Mouse (Mus musculus) forebrain, embryonic 15.5 days (tissue): ENCODE measurements around the gene Gm20662. TPM values are rescaled to one million over a fixed set of nuclear protein-coding genes. Genes with fewer than 3 reads are reported as not detected.
A peak's percentile ranks its signal among the peaks of the same experiment; 100 is the strongest.

Experiments
- ATAC-seq: fragments of 200-750 bp; cut with Nextera tagmentation; replicated peaks from 2 replicates; pipeline ENCODE4 v1.8.0; 2017; ENCODE audit warnings: mild to moderate bottlenecking, moderate TSS enrichment, moderate library complexity
- H3K27ac ChIP-seq: fragments of 300-500 bp; sonication (generic); replicated peaks from 2 replicates; pipeline ENCODE4 v1.5.1; 2015; ENCODE audit warnings: mild to moderate bottlenecking, inconsistent platforms
- H3K27me3 ChIP-seq: fragments of 300-500 bp; sonication (generic); 2 replicates; pipeline ENCODE4 v1.6.1; 2015; ENCODE audit warnings: inconsistent platforms
- H3K36me3 ChIP-seq: fragments of 300-500 bp; sonication (generic); 2 replicates; pipeline ENCODE4 v1.6.1; 2015; ENCODE audit warnings: mild to moderate bottlenecking, inconsistent platforms
- H3K4me1 ChIP-seq: fragments of 300-500 bp; sonication (generic); 2 replicates; pipeline ENCODE4 v1.6.1; 2015; ENCODE audit warnings: inconsistent platforms
- H3K4me2 ChIP-seq: fragments of 300-500 bp; sonication (generic); replicated peaks from 2 replicates; pipeline ENCODE4 v1.6.1; 2015; ENCODE audit warnings: mild to moderate bottlenecking, inconsistent platforms
- H3K4me3 ChIP-seq: fragments of 300-500 bp; sonication (generic); 2 replicates; pipeline ENCODE4 v1.5.1; 2015; ENCODE audit warnings: mild to moderate bottlenecking, inconsistent platforms
- H3K9ac ChIP-seq: fragments of 300-500 bp; sonication (generic); replicated peaks from 2 replicates; pipeline ENCODE4 v1.6.1; 2015; ENCODE audit warnings: mild to moderate bottlenecking, inconsistent platforms
- H3K9me3 ChIP-seq: fragments of 300-500 bp; sonication (generic); 2 replicates; pipeline ENCODE4 v1.6.1; 2016; ENCODE audit warnings: inconsistent platforms
- WGBS: fragments of 180-500 bp; shearing (Covaris S2); methylation state at CpG from one replicate; pipeline ENCODE4 v1.1.7; 2015; ENCODE audit warnings: mixed read lengths; 5-methylcytosine and 5-hydroxymethylcytosine counted together
- microRNA-seq: library from miRNA; unstranded; fragments of <30 nt; microRNA quantifications from one replicate; pipeline ENCODE4, GENCODE M21; 2016
- polyA plus RNA-seq: library from polyadenylated mRNA; unstranded; fragments of >200 nt; fragmentation: Nextera tagmentation; extraction: Ambion mirVana; gene quantifications from 2 replicates; pipeline ENCODE4 v1.2.1, GENCODE M21; 2015

Gm20662 gene
- polyA plus RNA-seq, 1 experiment from 2014 or later, result not detected

- ATAC-seq, result no peak
Measured at GRCm38 (mm10) chr9:108083561-108083960, 87.4 kb downstream of the Gm20662 start.

GRCm38 (mm10) chr9:108085261-108085660 lies 89.1 kb downstream of the Gm20662 start:
- Histone ChIP-seq H3K4me2 (no peak overlapping the region), H3K4me1 (0 out of 2 replicates have a peak, but pooled peaks cover 3% of the 10 kb centered on the region), H3K9ac (no peak overlapping the region), H3K9me3 (no peaks in the 10 kb centered on the region), H3K27ac (no peak overlapping the region), H3K27me3 (peaks cover 34% of the 10 kb centered on the region), H3K36me3 (peaks cover 48% of the 10 kb centered on the region), H3K4me3 (no peak overlapping the region)
- 95% methylated on average over 4 of the region's 4 CpGs for WGBS
- no peak for ATAC-seq

More at GRCm38 (mm10) chr9:108083561-108083960, 87.4 kb downstream of the Gm20662 start:
- peaks cover 32% of the 10 kb centered on the region for H3K36me3 ChIP-seq
- peaks cover 10% of the 10 kb centered on the region for H3K4me1 ChIP-seq
- no peak overlapping the region for H3K27ac ChIP-seq
- 86% methylated on average over 6 of the region's 6 CpGs for WGBS
- H3K4me3 ChIP-seq, result no peak overlapping the region
- no peak overlapping the region for H3K9ac ChIP-seq
- H3K27me3 ChIP-seq, result peaks cover 34% of the 10 kb centered on the region
- no peaks in the 10 kb centered on the region for H3K9me3 ChIP-seq
- no peak overlapping the region for H3K4me2 ChIP-seq

GRCm38 (mm10) chr9:108090611-108091120 lies 94.5 kb downstream of the Gm20662 start:
- no peak overlapping the region for H3K9ac ChIP-seq
- H3K4me2 ChIP-seq, result no peak overlapping the region
- H3K4me3 ChIP-seq, result no peak overlapping the region
- ATAC-seq, result no peak
- H3K36me3 ChIP-seq, result peaks cover 50% of the 10 kb centered on the region
- 97% methylated on average over 7 of the region's 7 CpGs for WGBS
- H3K4me1 ChIP-seq, result peaks cover 17% of the 10 kb centered on the region
- no peak overlapping the region for H3K27ac ChIP-seq
- H3K9me3 ChIP-seq, result no peaks in the 10 kb centered on the region
- H3K27me3 ChIP-seq, result no peaks in the 10 kb centered on the region

GRCm38 (mm10) chr9:108093586-108093985 lies 97.4 kb downstream of the Gm20662 start:
- Histone ChIP-seq H3K36me3 (peaks cover 33% of the 10 kb centered on the region), H3K4me1 (peaks cover 17% of the 10 kb centered on the region), H3K27me3 (no peaks in the 10 kb centered on the region), H3K4me2 (peak overlapping the region; percentile 98), H3K9me3 (no peaks in the 10 kb centered on the region), H3K4me3 (peak overlapping the region; percentile 77), H3K27ac (peak overlapping the region; percentile 83; the same call in 1 of the 2 replicates), H3K9ac (peak overlapping the region; percentile 68; the same call in 1 of the 2 replicates)
- no peak for ATAC-seq
- WGBS, result 68% methylated on average over 10 of the region's 10 CpGs

- peaks cover 17% of the 10 kb centered on the region for H3K4me1 ChIP-seq
- H3K4me3 ChIP-seq, result peak within 1 kb of the TSS; percentile 77
- no peaks in the 10 kb centered on the region for H3K9me3 ChIP-seq
- peak within 1 kb of the TSS; percentile 98 for H3K4me2 ChIP-seq
- H3K9ac ChIP-seq, result peak within 1 kb of the TSS; percentile 68
- peaks cover 27% of the 10 kb centered on the region for H3K36me3 ChIP-seq
- WGBS, result 0% methylated on average over 50 of the region's 52 CpGs
- H3K27me3 ChIP-seq, result no peaks in the 10 kb centered on the region
- ATAC-seq, result peak; percentile 94
- peak within 1 kb of the TSS; percentile 83 for H3K27ac ChIP-seq
Measured at GRCm38 (mm10) chr9:108094184-108094941, 98.2 kb downstream of the Gm20662 start, which contains the start of gene Apeh. Gene Apeh (minus strand): TSS chr9:108094606.

Small RNAs within 50 kb of the gene (microRNA-seq; reads per million reads assigned to microRNA genes)
- gene Mir7088, result not detected

Other genes starting within 250 kb of the Gm20662 start
- gene Rbm5, start 225.4 kb upstream of the Gm20662 start, polyA plus RNA-seq, result 283 and 284 TPM in 2 replicates
- gene Rbm6, start 123.1 kb upstream of the Gm20662 start, polyA plus RNA-seq, result 115 and 125 TPM in 2 replicates
- 24.0 and 24.5 TPM in 2 replicates for gene Mon1a, start 108.2 kb upstream of the Gm20662 start, polyA plus RNA-seq
- gene Mst1r, start 89.5 kb upstream of the Gm20662 start, polyA plus RNA-seq, result 1.0 and 1.9 TPM in 2 replicates
- gene Actl11, start 67.9 kb upstream of the Gm20662 start, polyA plus RNA-seq, result not detected in 2 replicates
- gene Camkv, start 60.7 kb upstream of the Gm20662 start, polyA plus RNA-seq, result 79.1 and 83.4 TPM in 2 replicates
- gene Traip, start 46.2 kb upstream of the Gm20662 start, polyA plus RNA-seq, result 14.0 and 15.7 TPM in 2 replicates
- gene Uba7, start 20.8 kb upstream of the Gm20662 start, polyA plus RNA-seq, result 2.5 and 2.9 TPM in 2 replicates
- 0.64 and 0.83 TPM in 2 replicates for gene Gm20661, start 13.3 kb upstream of the Gm20662 start, polyA plus RNA-seq
- 12.6 and 12.8 TPM in 2 replicates for gene Inka1, start 10.5 kb upstream of the Gm20662 start, polyA plus RNA-seq
- 0.36 and 1.7 TPM in 2 replicates for gene Cdhr4, start 3.9 kb upstream of the Gm20662 start, polyA plus RNA-seq
- 101 and 109 TPM in 2 replicates for gene Ip6k1, start 6.2 kb downstream of the Gm20662 start, polyA plus RNA-seq
- gene Gmppb, start 52.9 kb downstream of the Gm20662 start, polyA plus RNA-seq, result 19.9 and 22.2 TPM in 2 replicates
- gene Amigo3, start 56.8 kb downstream of the Gm20662 start, polyA plus RNA-seq, result 3.2 and 3.4 TPM in 2 replicates
- 0.37 TPM in 1 of 2 replicates, not detected in the other for gene Mst1, start 84.1 kb downstream of the Gm20662 start, polyA plus RNA-seq
- gene Rnf123, start 87.0 kb downstream of the Gm20662 start, polyA plus RNA-seq, result 45.4 and 49.0 TPM in 2 replicates
- gene Apeh, start 98.3 kb downstream of the Gm20662 start, polyA plus RNA-seq, result 42.3 and 50.5 TPM in 2 replicates
- 7.3 and 7.9 TPM in 2 replicates for gene Bsn, start 194.0 kb downstream of the Gm20662 start, polyA plus RNA-seq